Mouse (Mus musculus) CD4-positive, CD25-positive, alpha-beta regulatory T cell, adult 9 weeks (primary cell): ENCODE measurements around the gene Selenbp1. TPM values are rescaled to one million over a fixed set of nuclear protein-coding genes. Genes with fewer than 3 reads are reported as not detected.

Experiments
- polyA plus RNA-seq: library from polyadenylated mRNA; unstranded; fragments of 100-300 nt; shearing (Covaris generic); gene quantifications from one replicate; pipeline ENCODE4 v1.2.1, GENCODE M21; 2017

The Selenbp1 gene
- polyA plus RNA-seq = 4.8 TPM

DNA sequence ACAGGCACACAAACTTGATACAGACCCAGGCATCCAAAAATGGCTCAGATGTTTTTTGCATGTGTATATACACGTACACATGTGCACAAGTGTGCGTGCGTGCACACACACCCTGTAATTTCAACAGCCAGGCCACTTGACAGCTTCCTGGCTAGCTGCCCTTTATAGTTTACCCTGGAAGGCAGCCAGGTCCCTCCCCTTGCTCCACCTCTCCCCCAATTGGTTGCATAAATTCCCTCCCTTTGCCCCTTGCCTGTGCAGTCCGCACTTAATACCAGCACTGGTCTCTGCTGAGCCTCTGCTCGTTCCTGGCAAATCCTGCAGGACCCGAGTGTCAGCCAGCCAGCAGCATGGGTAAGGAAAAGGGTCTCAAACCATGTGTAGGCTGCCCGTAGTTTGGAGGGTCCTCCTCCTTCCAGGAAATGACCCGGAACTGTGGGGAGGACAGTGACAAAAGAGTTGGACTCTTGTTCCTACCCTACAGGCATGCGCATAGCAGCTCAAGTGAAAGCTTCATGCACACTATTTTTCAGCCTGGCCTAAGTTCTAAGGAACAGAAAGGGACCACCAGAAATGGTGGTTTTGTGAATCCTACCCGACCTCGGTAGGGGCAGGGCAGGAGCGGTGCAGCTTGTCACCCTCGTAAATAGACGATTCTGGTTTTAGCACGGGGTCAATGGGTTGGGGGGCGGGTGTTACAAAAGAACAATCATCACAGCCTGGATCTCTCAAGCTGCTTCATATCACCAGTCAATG, at the start of gene Selenbp1:
Selenbp1 (plus strand) TSS at position 248 of the 756 bp plus-strand sequence.

DNA sequence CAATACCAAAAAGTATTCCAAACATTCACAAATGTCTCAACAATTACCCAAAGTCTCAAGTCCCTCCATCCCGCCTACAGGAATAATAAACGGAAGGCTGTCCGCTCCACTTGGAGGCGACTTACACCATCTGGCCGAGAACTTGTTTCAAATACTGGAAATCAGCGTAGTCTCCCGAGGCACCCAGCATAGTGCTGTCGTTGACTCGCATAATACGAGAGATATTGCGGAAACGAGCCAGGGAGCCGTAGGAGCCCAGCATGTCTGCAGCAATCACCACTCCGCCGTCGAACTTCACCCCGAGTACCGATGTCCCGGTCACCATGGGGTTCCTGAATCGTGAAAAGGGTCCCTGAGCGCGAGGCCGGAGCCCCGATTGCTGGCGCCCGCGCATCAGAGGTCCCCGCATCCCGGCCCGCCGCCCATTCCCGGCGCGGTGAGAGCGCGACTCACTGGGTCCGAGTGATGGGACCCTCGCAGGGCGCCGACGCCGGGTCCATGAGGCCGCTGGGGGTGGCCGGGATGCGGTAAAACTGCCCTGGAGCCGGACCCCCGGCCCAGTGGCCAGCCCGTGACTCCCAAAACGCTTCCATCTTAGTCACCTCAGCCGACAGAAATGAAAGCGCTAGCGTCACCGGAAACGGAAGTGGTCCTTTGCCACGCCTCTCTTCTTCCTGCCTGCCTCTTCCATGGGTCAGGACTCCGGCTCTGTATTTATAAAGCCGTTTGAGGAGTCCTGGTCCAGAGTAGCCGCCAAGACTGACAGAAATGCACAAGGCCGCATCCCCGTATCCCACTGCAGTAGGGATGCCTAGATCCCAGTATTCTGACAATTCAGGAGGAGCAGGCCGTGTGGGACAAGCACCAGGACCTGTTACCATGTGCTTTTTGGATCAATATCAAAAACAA, 46.3 kb upstream of the Selenbp1 start, which contains the start of gene Psmb4:
Psmb4 (minus strand) TSS at position 646 of the 909 bp plus-strand sequence.

DNA sequence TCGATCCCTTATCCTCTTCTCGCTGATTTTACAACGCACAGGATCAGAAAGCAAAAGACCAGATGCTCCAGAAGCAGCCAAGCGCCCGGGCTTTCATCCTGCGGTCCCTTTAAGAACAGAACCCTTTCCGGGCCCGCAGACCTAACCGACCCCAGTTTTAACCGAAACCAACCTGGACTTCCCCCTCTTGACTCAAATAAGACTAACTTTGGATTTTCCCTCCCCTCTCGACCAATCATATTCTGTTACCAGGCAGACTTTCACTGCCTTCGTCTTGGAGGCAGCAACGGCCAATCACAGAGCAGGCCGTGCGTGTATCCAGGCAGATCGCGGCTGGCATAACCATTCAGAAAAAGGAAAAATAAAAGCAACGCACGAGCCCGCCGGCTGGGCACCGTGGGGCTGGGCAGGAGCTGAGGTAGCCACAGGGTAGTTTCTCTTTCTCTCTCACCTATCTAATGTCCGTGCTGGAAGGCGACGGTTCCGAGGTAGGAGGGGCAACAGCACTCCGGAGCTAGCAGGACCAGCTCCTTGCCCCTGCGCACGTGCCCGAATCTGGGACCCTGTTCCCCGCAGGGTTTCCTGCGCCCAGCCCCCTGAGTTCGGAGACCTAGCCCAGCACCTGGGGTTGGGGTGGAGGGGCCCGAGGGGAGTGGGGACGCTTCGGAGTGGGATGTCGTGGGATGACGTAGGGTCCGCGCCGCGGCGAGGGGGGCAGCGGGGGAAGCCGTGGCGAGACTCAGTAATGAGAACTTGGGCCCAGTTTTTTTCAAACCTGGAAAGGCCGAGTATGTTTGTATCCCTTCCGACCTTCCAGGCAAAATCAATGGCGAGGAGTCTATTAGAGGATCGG, 21.1 kb downstream of the Selenbp1 start, which contains the start of gene Rfx5:
Rfx5 (plus strand) TSS at position 312 of the 853 bp plus-strand sequence.

DNA sequence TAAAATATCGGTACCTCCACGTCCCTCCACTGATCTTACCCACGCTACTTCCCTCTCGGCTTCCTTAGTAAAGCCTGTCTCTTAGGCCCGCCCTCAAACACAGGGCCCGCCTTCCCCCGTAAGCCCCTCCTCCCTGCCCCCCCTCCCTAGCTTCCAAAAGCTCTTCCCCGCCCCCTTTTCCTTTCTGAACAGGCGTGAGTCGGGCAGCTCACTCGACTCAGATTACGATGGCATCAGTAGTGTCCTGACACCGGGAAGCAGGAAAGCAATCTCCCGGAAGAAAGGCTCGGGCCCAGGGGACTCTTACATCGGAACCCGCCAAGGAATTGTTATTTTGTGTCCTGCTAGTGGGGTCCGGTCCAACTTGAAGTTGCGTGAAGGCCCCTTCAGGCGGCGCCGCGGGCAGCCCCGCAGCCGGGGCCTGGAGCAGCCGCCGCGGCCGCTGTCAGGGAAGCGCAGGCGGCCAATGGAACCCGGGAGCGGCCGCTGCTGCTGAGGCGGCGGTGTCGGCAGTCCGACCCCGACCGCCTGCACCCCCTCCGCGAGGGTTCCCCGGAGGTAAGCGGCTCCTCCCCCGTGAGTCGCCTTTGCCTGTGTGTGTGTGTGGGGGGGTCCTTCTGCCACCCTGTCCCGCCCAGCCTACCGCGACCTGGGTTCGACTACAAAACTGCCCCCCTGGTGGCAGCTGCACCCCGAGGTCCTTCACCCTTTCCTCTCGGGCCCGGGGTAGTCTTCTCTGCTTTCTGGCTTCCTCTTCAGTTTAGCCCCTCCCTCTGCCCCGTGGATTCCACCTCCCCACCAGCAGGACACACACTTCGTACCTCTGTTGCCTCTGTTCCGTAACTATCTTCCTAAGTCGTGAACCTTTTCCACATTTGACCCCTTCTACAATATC, 41.9 kb downstream of the Selenbp1 start, which contains the start of gene Pi4kb:
Pi4kb (plus strand) TSS at position 204 of the 895 bp plus-strand sequence.

Other genes with a start within 250 kb of the Selenbp1 start
- not detected for gene Selenbp2, start 239.5 kb upstream of the Selenbp1 start, polyA plus RNA-seq
- not detected for gene Cgn, start 146.6 kb upstream of the Selenbp1 start, polyA plus RNA-seq
- 20.0 TPM for gene Pogz, start 95.5 kb upstream of the Selenbp1 start, polyA plus RNA-seq
- gene Psmb4, start 46.1 kb upstream of the Selenbp1 start, polyA plus RNA-seq = 386 TPM
- gene Rfx5, start 21.0 kb downstream of the Selenbp1 start, polyA plus RNA-seq = 13.5 TPM
- 10.3 TPM for gene Pi4kb, start 41.7 kb downstream of the Selenbp1 start, polyA plus RNA-seq
- 82.6 TPM for gene Zfp687, start 82.4 kb downstream of the Selenbp1 start, polyA plus RNA-seq
- 335 TPM for gene Psmd4, start 109.6 kb downstream of the Selenbp1 start, polyA plus RNA-seq
- gene Pip5k1a, start 173.9 kb downstream of the Selenbp1 start, polyA plus RNA-seq = 36.5 TPM
- gene Vps72, start 178.0 kb downstream of the Selenbp1 start, polyA plus RNA-seq = 115 TPM
- 3.1 TPM for gene Tmod4, start 191.4 kb downstream of the Selenbp1 start, polyA plus RNA-seq
- 121 TPM for gene Scnm1, start 201.0 kb downstream of the Selenbp1 start, polyA plus RNA-seq
- gene Lysmd1, start 201.0 kb downstream of the Selenbp1 start, polyA plus RNA-seq = 38.7 TPM
- 310 TPM for gene Tnfaip8l2, start 209.3 kb downstream of the Selenbp1 start, polyA plus RNA-seq
- gene Sema6c, start 227.4 kb downstream of the Selenbp1 start, polyA plus RNA-seq = 0.24 TPM